Mouse (Mus musculus) kidney, embryonic 14.5 days (tissue): Measurements from ENCODE around the gene Zfp617. TPM values are rescaled to one million over a fixed set of nuclear protein-coding genes. Genes with fewer than 3 reads are reported as not detected.
A peak's percentile ranks its signal among the peaks of the same experiment; 100 is the strongest.
"Not testable (repeated sequence)": the region's sequence is repeated elsewhere in the genome, so short reads cannot be mapped to it uniquely, and the experiment has no call there.

Experiments used
- ATAC-seq: fragments of 200-750 bp; cut with Nextera tagmentation; 2 replicates; pipeline ENCODE4 v1.8.0; 2017; ENCODE audit warnings: moderate number of reproducible peaks, mild to moderate bottlenecking, moderate TSS enrichment, moderate library complexity; ENCODE audit not compliant: low FRiP score, low TSS enrichment
- H3K27ac ChIP-seq: fragments of 300-500 bp; sonication (generic); 2 replicates; pipeline ENCODE4 v1.5.1; 2014; ENCODE audit warnings: low read depth, mild to moderate bottlenecking, low read length, moderate library complexity, mixed read lengths
- H3K27me3 ChIP-seq: fragments of 300-500 bp; sonication (generic); 2 replicates; pipeline ENCODE4 v1.6.1; 2014; ENCODE audit warnings: mild to moderate bottlenecking, low read length; ENCODE audit not compliant: control insufficient read depth, insufficient read depth
- H3K36me3 ChIP-seq: fragments of 300-500 bp; sonication (generic); 2 replicates; pipeline ENCODE4 v1.6.1; 2014; ENCODE audit warnings: low read length, mixed read lengths; ENCODE audit not compliant: control insufficient read depth, insufficient read depth
- H3K4me1 ChIP-seq: fragments of 300-500 bp; sonication (generic); 2 replicates; pipeline ENCODE4 v1.6.1; 2014; ENCODE audit warnings: low read length, mixed read lengths; ENCODE audit not compliant: control insufficient read depth, insufficient read depth
- H3K4me2 ChIP-seq: fragments of 300-500 bp; sonication (generic); replicated peaks from 2 replicates; pipeline ENCODE4 v1.6.1; 2014; ENCODE audit warnings: low read depth, mild to moderate bottlenecking, low read length
- H3K4me3 ChIP-seq: fragments of 300-500 bp; sonication (generic); 2 replicates; pipeline ENCODE4 v1.5.1; 2014; ENCODE audit warnings: mild to moderate bottlenecking, low read length
- H3K9ac ChIP-seq: fragments of 300-500 bp; sonication (generic); 2 replicates; pipeline ENCODE4 v1.6.1; 2014; ENCODE audit warnings: low read depth, mild to moderate bottlenecking, low read length, moderate library complexity
- H3K9me3 ChIP-seq: fragments of 300-500 bp; sonication (generic); 2 replicates; pipeline ENCODE4 v1.6.1; 2016; ENCODE audit warnings: low read length; ENCODE audit not compliant: control insufficient read depth
- WGBS: fragments of 180-500 bp; shearing (Covaris S2); extraction: QIAGEN DNeasy Blood & Tissue Kit; methylation state at CpG from one replicate; pipeline ENCODE4 v1.1.7; 2014; 5-methylcytosine and 5-hydroxymethylcytosine counted together
- polyA plus RNA-seq: library from polyadenylated mRNA; unstranded; fragments of >200 nt; fragmentation: Nextera tagmentation; extraction: Ambion mirVana; gene quantifications from 2 replicates; pipeline ENCODE4 v1.2.1, GENCODE M21; 2014

Zfp617 gene
- 29.1 and 30.9 TPM in 2 replicates for polyA plus RNA-seq

DNA sequence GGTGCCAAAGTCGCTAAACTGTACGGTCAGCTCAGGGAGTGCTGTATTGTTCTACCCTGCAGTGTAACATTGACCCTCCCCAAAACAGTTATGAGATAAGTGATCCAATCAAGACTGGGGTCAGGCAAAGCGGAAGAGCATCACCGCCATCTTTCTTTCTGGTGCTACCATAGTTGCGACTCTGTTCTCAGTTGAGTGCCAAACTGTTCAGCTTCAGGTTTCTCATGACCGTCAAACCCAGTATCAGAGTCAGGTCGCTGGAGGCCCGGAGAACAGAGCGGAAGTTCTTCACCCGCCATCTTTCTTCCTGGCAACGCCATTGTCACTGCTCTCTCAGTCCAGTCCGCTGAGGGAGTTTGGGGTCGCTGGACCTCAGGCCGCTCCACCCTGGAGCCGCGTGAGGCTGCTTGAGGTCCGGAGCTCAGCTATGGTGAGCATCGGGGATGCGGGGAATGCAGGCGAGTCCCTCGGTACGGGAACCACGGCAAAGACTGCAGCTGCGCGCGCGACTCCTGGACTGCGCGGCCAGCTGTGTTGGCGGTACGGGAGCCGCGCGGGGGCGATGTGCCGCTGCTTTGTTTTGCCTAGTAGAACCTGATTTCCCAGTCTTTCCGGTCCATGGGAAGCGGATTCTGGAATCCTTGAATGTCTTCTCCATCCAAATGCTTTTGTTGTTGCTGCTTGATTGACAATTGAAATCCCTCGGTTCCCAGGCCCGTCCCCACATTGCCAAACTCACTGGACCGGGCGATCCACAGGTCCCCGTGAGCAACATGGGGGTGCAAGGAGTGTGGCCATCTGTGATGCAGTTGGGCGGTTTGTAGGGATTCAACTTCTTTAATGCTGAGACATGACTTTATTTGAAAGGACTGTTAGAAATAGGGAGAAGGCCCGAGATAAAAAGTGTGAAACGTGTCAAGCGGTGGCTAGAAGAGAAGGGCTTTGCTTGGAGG is at the start of gene Zfp617, which contains the start of gene Zfp882:
Gene Zfp617, plus strand, starts transcription at position 327 of the 953 bp plus-strand sequence.
Gene Zfp882, plus strand, starts transcription at position 300 of the 953 bp plus-strand sequence.
- 7% methylated on average over 46 of the region's 47 CpGs for WGBS
- Histone ChIP-seq H3K27me3 (no peaks in the 10 kb centered on the region), H3K4me3 (peak within 1 kb of the TSS; percentile 65), H3K27ac (peak within 1 kb of the TSS; percentile 97), H3K9me3 (no peaks in the 10 kb centered on the region), H3K36me3 (0 out of 2 replicates have a peak, but pooled peaks cover 2% of the 10 kb centered on the region), H3K9ac (peak within 1 kb of the TSS; percentile 84), H3K4me2 (peak within 1 kb of the TSS; percentile 46), H3K4me1 (no peaks in the 10 kb centered on the region)
- peak; percentile 95 for ATAC-seq

DNA sequence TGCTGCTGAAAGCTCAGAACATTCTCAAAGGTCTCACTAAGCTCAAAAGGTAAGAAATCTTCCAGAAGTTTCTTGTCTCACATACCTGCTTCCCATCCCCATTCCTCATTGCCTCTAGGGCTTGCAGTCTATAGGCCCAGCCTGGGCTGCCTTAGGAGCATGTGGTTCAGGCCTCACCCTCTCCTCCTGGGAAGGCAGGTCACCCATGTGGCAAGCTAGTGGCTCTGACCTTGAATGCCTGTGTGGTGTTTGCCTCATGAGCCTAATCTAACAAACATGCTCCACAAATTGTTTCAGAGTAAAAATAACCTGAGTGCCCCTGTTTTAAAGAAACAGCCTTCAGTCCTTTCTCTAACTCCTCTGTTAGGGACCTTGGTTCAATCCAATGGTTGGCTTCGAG is 46.9 kb upstream of the Zfp617 start:
- H3K36me3 ChIP-seq, H3K27me3 ChIP-seq, H3K27ac ChIP-seq, H3K4me1 ChIP-seq, ATAC-seq, H3K9ac ChIP-seq, H3K4me3 ChIP-seq, H3K9me3 ChIP-seq, H3K4me2 ChIP-seq: not testable (repeated sequence)
- WGBS: 79% methylated on average over 1 of the region's 1 CpGs

DNA sequence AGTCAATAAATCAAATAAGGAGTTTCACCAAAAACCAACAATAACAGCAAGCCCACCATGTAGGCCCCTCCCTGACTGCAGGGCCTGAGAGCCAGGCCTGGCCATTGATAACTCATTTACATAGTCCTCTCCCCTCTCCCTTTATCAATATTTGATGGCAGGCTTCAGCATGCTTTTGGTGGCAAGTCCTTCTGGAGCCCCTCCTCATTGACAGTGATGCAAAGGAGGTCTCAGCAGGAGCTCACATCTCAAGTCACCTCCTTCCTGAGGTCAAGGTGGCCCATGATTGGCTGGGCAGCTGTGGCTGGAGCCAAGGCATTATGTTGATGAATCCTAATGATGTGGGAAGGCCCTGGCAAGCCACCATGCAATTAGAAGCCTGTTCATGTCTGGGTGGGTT is 46.4 kb upstream of the Zfp617 start:
- not testable (repeated sequence) for H3K36me3 ChIP-seq, H3K9ac ChIP-seq, H3K27me3 ChIP-seq, H3K4me2 ChIP-seq, H3K9me3 ChIP-seq, ATAC-seq, H3K27ac ChIP-seq, H3K4me1 ChIP-seq, H3K4me3 ChIP-seq

DNA sequence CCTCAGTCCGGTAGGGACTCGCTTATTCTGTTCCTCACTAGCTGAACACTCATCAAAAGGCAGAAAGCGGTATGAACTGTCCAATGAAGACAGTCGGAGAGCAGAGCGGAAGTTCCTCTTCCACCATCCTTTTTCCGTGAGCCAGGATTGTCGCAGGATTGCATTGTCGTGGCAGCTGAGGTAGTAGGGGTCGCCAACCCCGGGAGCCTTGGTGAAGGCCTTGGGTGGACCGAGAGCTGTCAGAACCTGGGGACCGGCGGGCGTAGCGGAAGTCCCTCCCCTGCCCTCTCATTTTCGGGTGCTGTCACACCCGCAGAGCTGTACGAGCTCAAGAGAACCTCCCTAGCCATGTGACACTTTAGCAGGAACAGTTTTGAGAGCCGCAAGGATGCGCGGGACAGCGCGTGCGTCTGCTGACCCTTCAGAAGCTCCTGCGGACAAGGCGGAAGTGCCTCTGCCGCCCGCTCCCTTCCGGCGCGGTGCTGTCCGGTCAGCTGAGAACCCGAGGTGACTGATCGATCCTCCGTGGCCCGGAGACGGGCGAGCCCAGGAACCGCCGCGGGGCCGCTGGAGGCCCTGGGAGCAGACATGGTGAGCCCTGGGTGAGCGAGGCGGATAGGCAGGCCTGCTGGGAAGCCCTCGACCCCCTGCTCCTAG is 26.7 kb upstream of the Zfp617 start, which contains the start of gene Zfp709:
Gene Zfp709, plus strand, starts transcription at position 402 of the 657 bp plus-strand sequence.
- H3K4me3 ChIP-seq: peak within 1 kb of the TSS; percentile 72
- H3K27ac ChIP-seq: peak within 1 kb of the TSS; percentile 15; the same call in 1 of the 2 replicates
- H3K9me3 ChIP-seq: peaks cover 19% of the 10 kb centered on the region
- no peaks in the 10 kb centered on the region for H3K27me3 ChIP-seq
- WGBS: 8% methylated on average over 45 of the region's 45 CpGs
- ATAC-seq: peak; percentile 93
- peaks cover 11% of the 10 kb centered on the region; the same call in 1 of the 2 replicates for H3K36me3 ChIP-seq
- H3K9ac ChIP-seq: peak within 1 kb of the TSS; percentile 81
- peak within 1 kb of the TSS; percentile 88 for H3K4me2 ChIP-seq
- no peaks in the 10 kb centered on the region for H3K4me1 ChIP-seq

DNA sequence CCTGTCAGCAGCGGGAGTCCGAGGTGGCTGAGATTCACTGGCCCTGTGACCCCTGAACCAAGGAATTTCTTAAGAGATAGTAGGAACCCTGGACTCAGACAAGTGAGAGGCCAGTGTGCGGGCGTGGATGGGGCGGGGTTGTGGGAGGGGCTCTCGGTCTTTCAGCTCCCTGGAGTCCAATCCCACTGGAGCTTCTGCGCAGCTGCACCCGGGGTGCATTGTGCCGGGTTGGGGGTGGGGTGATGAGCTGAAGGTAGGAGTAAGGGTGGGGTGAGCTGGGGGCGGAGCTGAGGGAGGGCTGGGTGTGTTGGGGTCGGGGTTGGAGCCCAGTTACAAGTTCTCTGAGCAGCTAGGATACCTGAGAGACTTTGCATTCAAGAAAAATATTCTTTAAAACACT is 7.8 kb upstream of the Zfp617 start:
- H3K36me3 ChIP-seq, H3K27me3 ChIP-seq, H3K27ac ChIP-seq, H3K4me2 ChIP-seq, H3K4me3 ChIP-seq, H3K9ac ChIP-seq, H3K4me1 ChIP-seq, ATAC-seq, H3K9me3 ChIP-seq: not testable (repeated sequence)
- 49% methylated on average over 11 of the region's 11 CpGs for WGBS

DNA sequence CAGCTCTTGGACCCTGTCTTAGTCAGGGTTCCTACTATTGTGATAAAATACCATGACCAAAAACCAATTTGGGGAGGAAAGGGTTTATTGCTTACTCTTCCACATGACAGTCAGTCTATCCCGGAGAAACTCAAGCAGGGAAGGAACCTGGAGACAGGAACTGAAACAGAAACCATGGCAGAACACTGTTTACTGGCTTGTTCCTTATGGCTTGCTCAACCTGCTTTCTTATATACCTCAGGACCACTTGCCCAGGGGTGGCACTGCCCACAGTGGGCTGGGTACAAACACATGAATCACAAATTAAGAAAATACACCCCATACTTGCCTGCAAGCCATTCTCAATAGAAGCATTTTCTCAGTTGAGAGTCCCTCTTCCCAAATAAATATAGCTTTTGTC is 5.4 kb upstream of the Zfp617 start:
- not testable (repeated sequence) for H3K36me3 ChIP-seq, H3K27me3 ChIP-seq, H3K4me2 ChIP-seq, H3K4me1 ChIP-seq, ATAC-seq, H3K4me3 ChIP-seq, H3K9ac ChIP-seq, H3K9me3 ChIP-seq, H3K27ac ChIP-seq
- 73% methylated on average over 1 of the region's 1 CpGs for WGBS

DNA sequence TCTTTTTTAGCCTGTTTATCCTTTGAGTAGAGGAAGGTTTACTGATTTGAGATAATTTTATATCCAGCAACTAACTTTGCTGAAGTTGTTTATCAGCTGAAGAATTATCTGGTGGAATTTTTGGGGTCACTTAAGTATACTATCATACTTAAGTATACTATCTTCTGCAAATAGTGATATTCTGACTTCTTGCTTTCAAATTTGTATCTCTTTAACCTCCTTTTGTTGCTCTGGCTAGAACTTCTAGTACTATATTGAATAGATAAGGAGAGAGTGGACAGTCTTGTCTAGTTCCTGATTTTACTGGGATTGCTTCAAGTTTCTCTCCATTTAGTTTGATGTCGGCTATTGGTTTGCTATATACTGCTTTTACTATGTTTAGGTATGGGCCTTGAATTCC is 1.6 kb upstream of the Zfp617 start:
- no peak for ATAC-seq
- no peaks in the 10 kb centered on the region for H3K27me3 ChIP-seq
- WGBS: 86% methylated on average over 1 of the region's 1 CpGs

DNA sequence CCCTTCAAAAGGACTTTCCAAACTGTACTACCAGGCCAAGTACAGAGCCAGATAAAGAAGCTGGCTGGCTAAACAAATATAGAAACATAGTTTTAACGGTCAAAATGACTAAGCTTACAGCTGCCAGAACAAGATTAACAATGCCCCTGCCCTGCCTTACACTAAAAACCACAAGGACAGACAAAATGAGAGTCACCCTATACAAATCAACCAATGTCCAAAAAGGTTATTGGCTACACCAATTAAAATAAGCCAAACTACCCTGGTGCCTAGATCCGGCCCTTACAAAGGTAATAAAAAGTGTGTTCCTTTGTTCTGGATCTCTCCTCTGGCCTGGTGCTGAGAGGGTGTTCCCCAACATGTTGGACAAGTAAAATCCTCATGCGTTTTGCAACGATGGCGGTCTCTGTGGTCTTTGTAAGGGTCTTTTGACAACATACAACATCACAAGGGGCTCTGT is 607 bp upstream of the Zfp617 start:
- no peaks in the 10 kb centered on the region for H3K4me1 ChIP-seq
- no peaks in the 10 kb centered on the region for H3K27me3 ChIP-seq
- H3K36me3 ChIP-seq: no peaks in the 10 kb centered on the region
- H3K4me2 ChIP-seq: peak overlapping the region; percentile 46
- no peak for ATAC-seq
- 94% methylated on average over 5 of the region's 5 CpGs for WGBS
- H3K9me3 ChIP-seq: no peaks in the 10 kb centered on the region
- H3K4me3 ChIP-seq: peak overlapping the region; percentile 65; the same call in 1 of the 2 replicates
- no peak overlapping the region for H3K27ac ChIP-seq
- no peak overlapping the region for H3K9ac ChIP-seq

More for the DNA sequence above, 1.6 kb upstream of the Zfp617 start:
- H3K9me3 ChIP-seq: no peaks in the 10 kb centered on the region
- no peak overlapping the region for H3K27ac ChIP-seq
- no peak overlapping the region for H3K9ac ChIP-seq
- H3K4me3 ChIP-seq: no peak overlapping the region
- no peak overlapping the region for H3K4me2 ChIP-seq
- no peaks in the 10 kb centered on the region for H3K36me3 ChIP-seq
- no peaks in the 10 kb centered on the region for H3K4me1 ChIP-seq
